Mouse (Mus musculus) left cerebral cortex, postnatal 36 days (tissue): Measurements from ENCODE around the gene Atad2b. TPM values are rescaled to one million over a fixed set of nuclear protein-coding genes. Genes with fewer than 3 reads are reported as not detected.
"Not testable (repeated sequence)": the region's sequence is repeated elsewhere in the genome, so short reads cannot be mapped to it uniquely, and the experiment has no call there.

Experiments
- DNase-seq, 2 experiments: peaks; one replicate each; pipeline ENCODE4 v3.0.0; 2021 to 2022; ENCODE audit warnings: low spot score in 2 of 2, mixed read lengths in 1 of 2
- intact Hi-C: fragments of 180-260 bp; cut with DNase I; formaldehyde crosslinking; loops from one replicate; pipeline ENCODE4 v1.15.1; 2025
- total RNA-seq, 2 experiments: library from RNA; stranded (reverse); gene quantifications; 2 replicates each; pipeline ENCODE4 v1.2.3; 2021

Atad2b gene
- 10 to 100 TPM; 26.5 to 34.2 TPM for total RNA-seq

- intact Hi-C loops, result no loop called here
- peak; percentile 97 to 98 for DNase-seq
Observed at GRCm38 (mm10) chr12:4916994-4917804, at the start of gene Atad2b. Atad2b (plus strand) TSS chr12:4917353.

- intact Hi-C loops, result no loop called here
- DNase-seq, result no peak
Observed at GRCm38 (mm10) chr12:4868924-4869323, 48.2 kb upstream of the Atad2b start.

DNA sequence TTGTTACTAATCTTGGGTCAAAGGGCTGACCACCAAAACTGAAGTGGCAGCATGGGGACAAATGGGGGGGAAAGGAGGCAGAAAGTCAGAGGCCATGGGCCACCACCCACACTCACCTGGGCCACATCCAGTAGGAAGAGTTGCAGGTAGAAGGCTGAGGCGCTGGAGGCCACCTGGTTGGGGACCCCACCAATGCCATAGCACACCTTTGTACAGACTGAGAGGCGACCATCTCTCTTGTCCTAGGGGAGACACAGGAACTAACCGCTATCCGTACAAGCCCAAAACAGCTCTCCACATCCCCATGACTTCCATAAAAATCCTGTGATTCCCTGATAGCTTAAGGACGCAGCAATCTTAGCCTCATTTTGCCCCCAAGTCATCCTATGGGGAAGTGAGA, 45.9 kb upstream of the Atad2b start:
- intact Hi-C loops, result no loop called here
- DNase-seq, result no peak

GRCm38 (mm10) chr12:4872273-4872672, 44.9 kb upstream of the Atad2b start:
- intact Hi-C loops, result no loop called here
- no peak for DNase-seq

GRCm38 (mm10) chr12:4872983-4873477, 44.1 kb upstream of the Atad2b start:
- DNase-seq, result no peak
- intact Hi-C loops, result no loop called here

- intact Hi-C loops, result no loop called here
- DNase-seq, result no peak
Observed at GRCm38 (mm10) chr12:4873531-4873930, 43.6 kb upstream of the Atad2b start.

GRCm38 (mm10) chr12:4874161-4874927, 42.8 kb upstream of the Atad2b start, which contains the start of gene Mfsd2b:
Mfsd2b (minus strand) TSS chr12:4874359.
- intact Hi-C loops, result no loop called here
- DNase-seq, result peak; percentile 22 to 31

DNA sequence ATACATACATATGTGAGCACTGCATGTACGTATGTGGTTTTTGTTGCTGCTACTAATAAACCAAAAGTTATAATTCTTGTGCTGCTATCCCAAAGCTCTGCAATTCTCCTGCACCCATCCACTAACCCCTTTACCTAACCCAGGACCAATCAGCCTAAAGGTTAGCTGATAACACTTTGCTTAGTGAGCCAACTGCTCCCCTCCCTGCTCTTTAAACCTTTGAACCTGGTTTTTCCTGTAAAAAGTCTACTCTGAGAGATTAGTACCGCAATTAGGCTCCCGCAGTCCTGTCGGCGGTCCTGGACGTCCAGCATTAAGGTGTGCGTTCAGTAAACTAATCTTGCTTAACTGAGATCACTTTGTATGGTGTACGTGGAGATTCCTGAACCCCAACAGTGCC, 41.5 kb upstream of the Atad2b start:
- intact Hi-C loops, result no loop called here
- no peak for DNase-seq

DNA sequence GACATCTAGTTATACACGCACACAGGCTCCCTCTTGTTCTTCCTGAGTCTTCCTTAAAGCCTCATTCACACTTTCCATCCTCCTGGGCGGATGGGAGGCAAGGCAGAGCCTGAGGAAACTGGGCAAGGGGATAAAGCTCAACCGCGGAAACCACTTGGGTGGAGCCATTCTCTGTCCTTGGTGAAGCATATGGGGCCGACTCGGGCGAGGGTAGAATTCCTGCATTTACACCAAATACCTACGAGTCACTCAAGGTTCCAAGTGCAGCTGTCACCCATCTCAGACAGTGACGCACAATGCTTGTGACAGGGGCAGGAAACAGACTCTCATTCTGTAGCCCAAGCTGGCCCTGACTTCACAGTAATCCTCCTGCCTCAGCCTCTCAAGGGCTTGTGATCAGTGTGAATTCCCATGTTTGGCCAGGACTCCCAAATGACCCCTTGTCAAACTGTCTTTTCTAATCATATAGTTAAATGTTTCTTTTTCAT, 38.8 kb upstream of the Atad2b start:
- intact Hi-C loops, result no loop called here
- no peak for DNase-seq

DNA sequence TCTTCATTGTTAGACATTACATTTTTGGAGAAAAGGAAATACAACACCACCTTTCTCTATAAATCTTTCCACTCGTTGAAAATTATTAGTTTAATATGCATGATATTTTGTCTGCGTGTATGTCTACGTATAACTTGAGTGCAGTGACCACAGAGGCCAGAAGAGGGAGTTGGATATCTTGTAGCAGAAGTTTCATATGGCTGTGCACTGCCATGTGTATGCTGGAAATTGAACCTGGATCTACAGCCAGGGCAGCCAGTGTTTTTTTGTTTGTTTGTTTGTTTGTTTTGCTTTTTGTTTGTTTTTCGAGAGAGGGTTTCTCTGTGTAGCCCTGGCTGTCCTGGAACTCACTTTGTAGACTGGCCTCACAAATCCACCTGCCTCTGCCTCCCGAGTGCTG, 38.1 kb upstream of the Atad2b start:
- DNase-seq, result no peak
- intact Hi-C loops, result no loop called here

- intact Hi-C loops, result no loop called here
- no peak for DNase-seq
Observed at GRCm38 (mm10) chr12:4882086-4882485, 35.1 kb upstream of the Atad2b start.

DNA sequence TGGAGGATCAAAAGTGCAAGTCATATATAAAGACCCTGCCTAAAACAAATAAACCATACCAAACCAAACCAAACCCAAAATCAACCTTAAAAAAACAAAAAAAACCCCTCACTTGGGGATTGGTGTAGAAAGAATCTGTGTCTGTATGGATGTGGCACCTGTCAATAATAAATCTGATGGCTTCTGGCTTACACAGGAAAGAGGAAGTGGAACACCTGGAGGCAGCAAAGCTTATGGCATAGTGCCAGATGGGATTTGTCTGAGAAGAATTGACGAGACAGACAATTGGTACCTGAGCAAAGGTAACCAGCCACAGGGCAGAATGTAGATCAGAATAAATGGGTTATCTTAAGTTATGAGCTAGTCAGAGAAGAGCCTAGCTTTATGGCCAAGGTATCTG, 32.1 kb upstream of the Atad2b start:
- DNase-seq, result no peak
- intact Hi-C loops, result no loop called here

DNA sequence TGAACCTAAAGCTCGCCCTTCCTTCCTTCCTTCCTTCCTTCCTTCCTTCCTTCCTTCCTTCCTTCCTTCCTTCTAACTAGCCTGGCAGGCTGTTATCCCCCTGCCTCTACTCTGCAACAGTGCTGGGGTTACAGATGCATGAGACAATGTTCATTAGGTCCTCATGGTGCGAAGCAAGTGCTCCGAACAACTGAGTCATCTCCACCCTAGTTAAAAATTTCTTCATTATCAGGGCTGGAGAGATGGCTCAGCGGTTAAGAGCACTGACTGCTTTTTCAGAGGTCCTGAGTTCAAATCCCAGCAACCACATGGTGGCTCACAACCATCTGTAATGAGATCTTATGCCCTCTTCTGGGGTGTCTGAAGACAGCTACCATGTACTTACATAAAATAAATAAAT, 30.6 kb upstream of the Atad2b start:
- intact Hi-C loops, DNase-seq: not testable (repeated sequence)

- intact Hi-C loops, result no loop called here
- no peak for DNase-seq
Observed at GRCm38 (mm10) chr12:4888739-4889138, 28.4 kb upstream of the Atad2b start.

DNA sequence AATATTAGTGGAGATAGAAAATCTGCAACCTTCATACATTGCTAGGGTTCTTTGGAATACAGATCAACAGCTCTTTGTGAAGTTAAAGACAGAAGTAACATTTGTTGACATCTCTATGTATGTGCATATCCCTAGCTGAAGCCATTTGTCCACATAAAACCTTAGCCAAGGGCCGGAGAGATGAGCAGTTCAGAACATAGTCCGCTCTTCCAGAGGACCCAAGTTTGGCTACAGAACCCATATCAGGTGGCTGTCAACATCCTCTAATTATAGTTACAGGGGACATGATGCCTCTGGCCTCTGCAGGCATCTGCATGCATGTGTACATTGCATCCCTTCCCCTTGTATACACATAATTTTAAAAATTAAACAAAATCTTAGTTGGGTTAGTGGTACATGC, 27.9 kb upstream of the Atad2b start:
- intact Hi-C loops, result no loop called here
- no peak for DNase-seq

GRCm38 (mm10) chr12:4889891-4890290, 27.3 kb upstream of the Atad2b start:
- DNase-seq, result no peak
- intact Hi-C loops, result no loop called here

DNA sequence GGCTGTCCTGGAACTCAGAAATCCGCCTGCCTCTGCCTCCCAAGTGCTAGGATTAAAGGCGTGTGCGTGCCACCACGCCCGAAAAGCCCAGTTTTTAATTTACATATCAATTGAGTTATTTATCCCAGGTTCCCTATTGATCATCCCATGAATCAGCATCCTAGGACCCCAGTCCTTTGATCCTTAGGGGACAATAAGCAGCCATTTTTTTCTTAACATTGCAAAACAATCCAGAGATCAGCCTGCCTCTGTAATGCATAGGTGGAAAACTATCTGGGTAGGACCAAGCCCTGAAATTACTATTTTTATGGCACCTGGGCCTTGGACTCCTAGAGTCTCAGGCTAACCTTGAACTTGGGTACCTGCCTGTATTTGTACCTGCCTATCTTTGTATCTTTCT, 19.1 kb upstream of the Atad2b start:
- intact Hi-C loops, result no loop called here
- no peak for DNase-seq

GRCm38 (mm10) chr12:4905946-4906345, 11.2 kb upstream of the Atad2b start:
- intact Hi-C loops, result loop anchor here (5.0 kb wide), 1 partner anchor 64 kb away; the partner anchor contains the start of genes Fkbp1b and Wdcp

GRCm38 (mm10) chr12:4906476-4906875, 10.7 kb upstream of the Atad2b start:
- intact Hi-C loops, result loop anchor here (5.0 kb wide), 1 partner anchor 64 kb away; the partner anchor contains the start of genes Fkbp1b and Wdcp
- DNase-seq, result no peak

More at GRCm38 (mm10) chr12:4905946-4906345, 11.2 kb upstream of the Atad2b start:
- DNase-seq, result no peak
